Mouse (Mus musculus) liver, embryonic 14.5 days (tissue): ENCODE measurements at regions not wholly inside any gene's neighbourhood (a gene's known extent, or its start where the extent isn't known, plus 50 kb on each side); places are given as distances from the start of the nearest gene placed in this dataset.

Experiments used
- ATAC-seq: fragments of 200-750 bp; cut with Nextera tagmentation; 2 replicates; pipeline ENCODE4 v1.8.0; 2017; ENCODE audit warnings: moderate number of reproducible peaks, mild to moderate bottlenecking, moderate library complexity; ENCODE audit not compliant: insufficient read depth
- DNase-seq, 3 experiments: peaks; one replicate each; pipeline ENCODE4 v3.0.0-alpha.2; 2012 to 2013; ENCODE audit warnings: low read depth in 3 of 3, low spot score in 3 of 3
- H3K27ac ChIP-seq: fragments of 300-500 bp; sonication (generic); 2 replicates; pipeline ENCODE4 v1.5.1; 2014; ENCODE audit warnings: moderate library complexity, mild to moderate bottlenecking, control low read depth, inconsistent platforms
- H3K27me3 ChIP-seq: fragments of 300-500 bp; sonication (generic); 2 replicates; pipeline ENCODE4 v1.6.1; 2014; ENCODE audit warnings: mild to moderate bottlenecking, low read length, moderate library complexity; ENCODE audit not compliant: control insufficient read depth, insufficient read depth
- H3K36me3 ChIP-seq: fragments of 300-500 bp; sonication (generic); replicated peaks from 2 replicates; pipeline ENCODE4 v1.6.1; 2014; ENCODE audit warnings: low read depth; ENCODE audit not compliant: control insufficient read depth, insufficient read depth
- H3K4me1 ChIP-seq, 2 experiments: fragments of 200-500 bp in 1 of 2; fragments of 300-500 bp in 1 of 2; sonication (generic) in 1 of 2; replicated peaks; 2 replicates each; pipeline ENCODE4 v1.6.1; 2012 to 2014; ENCODE audit warnings: antibody characterized with exemption in 1 of 2, inconsistent platforms in 1 of 2, low read length in 1 of 2; ENCODE audit not compliant: control insufficient read depth in 2 of 2, insufficient read depth in 2 of 2
- H3K4me2 ChIP-seq: fragments of 300-500 bp; sonication (generic); 2 replicates; pipeline ENCODE4 v1.6.1; 2014; ENCODE audit warnings: low read depth, mild to moderate bottlenecking, control low read depth, moderate library complexity
- H3K4me3 ChIP-seq, 2 experiments: fragments of 200-500 bp in 1 of 2; fragments of 300-500 bp in 1 of 2; sonication (generic) in 1 of 2; 2 replicates each; pipeline ENCODE4 v1.5.1; 2012 to 2014; ENCODE audit warnings: low read depth in 2 of 2, low read length in 2 of 2, mild to moderate bottlenecking in 2 of 2, control low read depth in 1 of 2, inconsistent platforms in 1 of 2, moderate library complexity in 1 of 2; ENCODE audit not compliant: insufficient read depth in 1 of 2
- H3K9ac ChIP-seq: fragments of 300-500 bp; sonication (generic); replicated peaks from 2 replicates; pipeline ENCODE4 v1.6.1; 2014; ENCODE audit warnings: mild to moderate bottlenecking, control low read depth, moderate library complexity
- H3K9me3 ChIP-seq: fragments of 300-500 bp; sonication (generic); 2 replicates; pipeline ENCODE4 v1.6.1; 2016; ENCODE audit warnings: low read length, mixed read lengths; ENCODE audit not compliant: control insufficient read depth
- CTCF ChIP-seq: IDR thresholded peaks from 2 replicates; pipeline ENCODE4 v1.5.1; 2016; ENCODE audit warnings: antibody characterized with exemption, low read depth, control low read depth
- EP300 ChIP-seq: IDR thresholded peaks from 2 replicates; pipeline ENCODE4 v1.6.1; 2016; ENCODE audit warnings: antibody characterized with exemption, low read depth
- WGBS: fragments of 180-500 bp; shearing (Covaris S2); extraction: QIAGEN DNeasy Blood & Tissue Kit; methylation state at CpG from one replicate; pipeline ENCODE4 v1.1.7; 2014; ENCODE audit not compliant: insufficient replicate concordance; 5-methylcytosine and 5-hydroxymethylcytosine counted together

GRCm38 (mm10) chr11:48605223-48605824 lies 194.8 kb upstream of the Rack1 start:
- H3K9me3 ChIP-seq = no peaks in the 10 kb centered on the region
- H3K27ac ChIP-seq = no peak overlapping the region
- TF ChIP-seq EP300 = no peak
- TF ChIP-seq CTCF = no peak
- no peak for ATAC-seq
- no peaks in the 10 kb centered on the region for H3K27me3 ChIP-seq
- no peaks in the 10 kb centered on the region for H3K36me3 ChIP-seq
- H3K4me3 ChIP-seq = no peak overlapping the region
- WGBS = 47% methylated on average over 5 of the region's 5 CpGs
- H3K9ac ChIP-seq = no peak overlapping the region
- H3K4me2 ChIP-seq = no peak overlapping the region
- DNase-seq = no peak
- no peaks in the 10 kb centered on the region for H3K4me1 ChIP-seq

- no peak for TF ChIP-seq EP300
- no peak for DNase-seq
- Histone ChIP-seq H3K9me3 (no peaks in the 10 kb centered on the region), H3K27me3 (no peaks in the 10 kb centered on the region), H3K36me3 (no peaks in the 10 kb centered on the region), H3K4me3 (no peak overlapping the region), H3K27ac (no peak overlapping the region), H3K4me1 (no peaks in the 10 kb centered on the region), H3K9ac (no peak overlapping the region), H3K4me2 (no peak overlapping the region)
- 43% methylated on average over 1 of the region's 1 CpGs for WGBS
- ATAC-seq = no peak
Measured at GRCm38 (mm10) chr11:48601096-48601495, 199.0 kb upstream of the Rack1 start.

- TF ChIP-seq CTCF (no peak), EP300 (no peak)
- no peaks in the 10 kb centered on the region for H3K36me3 ChIP-seq
- H3K4me2 ChIP-seq = no peak overlapping the region
- no peak overlapping the region for H3K9ac ChIP-seq
- WGBS = 49% methylated on average over 5 of the region's 5 CpGs
- H3K27ac ChIP-seq = no peak overlapping the region
- H3K4me3 ChIP-seq = no peak overlapping the region
- H3K9me3 ChIP-seq = no peaks in the 10 kb centered on the region
- H3K4me1 ChIP-seq = no peaks in the 10 kb centered on the region
- no peak for ATAC-seq
- no peaks in the 10 kb centered on the region for H3K27me3 ChIP-seq
- DNase-seq = no peak
Measured at GRCm38 (mm10) chr11:48599573-48600127, 200.5 kb upstream of the Rack1 start.

GRCm38 (mm10) chr11:48599033-48599432 lies 201.1 kb upstream of the Rack1 start:
- no peaks in the 10 kb centered on the region for H3K36me3 ChIP-seq
- H3K27me3 ChIP-seq = no peaks in the 10 kb centered on the region
- DNase-seq (no peak), ATAC-seq (no peak)
- no peaks in the 10 kb centered on the region for H3K4me1 ChIP-seq
- no peaks in the 10 kb centered on the region for H3K9me3 ChIP-seq
- no peak for TF ChIP-seq CTCF
- no peak for TF ChIP-seq EP300
- no peak overlapping the region for H3K4me2 ChIP-seq
- no peak overlapping the region for H3K9ac ChIP-seq
- no peak overlapping the region for H3K4me3 ChIP-seq
- no peak overlapping the region for H3K27ac ChIP-seq

- DNase-seq = no peak
- Histone ChIP-seq H3K36me3 (no peaks in the 10 kb centered on the region), H3K4me3 (no peak overlapping the region), H3K27me3 (no peaks in the 10 kb centered on the region), H3K4me1 (no peaks in the 10 kb centered on the region), H3K27ac (no peak overlapping the region), H3K9me3 (no peaks in the 10 kb centered on the region), H3K4me2 (no peak overlapping the region), H3K9ac (no peak overlapping the region)
- no peak for TF ChIP-seq EP300
- no peak for TF ChIP-seq CTCF
- WGBS = 22% methylated on average over 5 of the region's 5 CpGs
- no peak for ATAC-seq
Measured at GRCm38 (mm10) chr11:48594429-48594828, 205.7 kb upstream of the Rack1 start.
